Comparison of ENCODE assay signal across 8 mouse cellular contexts in the genomic region with DNA sequence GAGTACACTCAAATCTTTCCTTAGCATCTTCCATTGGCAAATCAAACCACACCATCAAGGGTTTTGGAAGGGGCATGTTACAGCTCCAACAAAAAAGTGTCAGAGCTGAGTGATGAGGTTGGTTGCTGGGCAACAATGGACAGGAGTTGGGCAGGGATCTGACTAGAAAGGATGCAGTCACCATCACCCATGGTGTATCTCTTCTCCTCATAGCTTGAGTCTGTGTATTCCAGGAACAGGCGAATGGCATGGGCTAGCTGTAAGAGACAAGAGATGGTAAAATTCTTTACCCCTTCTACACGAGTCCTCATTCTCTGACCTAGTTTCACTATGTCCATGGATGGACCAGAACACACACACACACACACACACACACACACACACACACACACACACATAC. TPM values are rescaled to one million over a fixed set of nuclear protein-coding genes. Genes with fewer than 3 reads are reported as not detected.
DNase-seq lines count a peak whose midpoint lies in the region; ATAC-seq lines count a peak whose summit lies in the region.

No protein-coding gene starts in this region.

- peaks cover 3% of the 10 kb centered on the region; the same call in 1 of the 2 replicates for H3K4me1 ChIP-seq in kidney, embryonic 16.5 days (ENCODE audit: insufficient read depth, low read length)
- 0 out of 2 replicates have a peak, but pooled peaks cover 12% of the 10 kb centered on the region for H3K4me1 ChIP-seq in embryonic facial prominence, embryonic 12.5 days
- peaks cover 15% of the 10 kb centered on the region for H3K4me1 ChIP-seq in hindbrain, embryonic 15.5 days (replicated peaks)
- peaks cover 17% of the 10 kb centered on the region for H3K4me1 ChIP-seq in midbrain, embryonic 14.5 days (ENCODE audit: control insufficient read depth, insufficient read depth, low read length)

- no peaks in the 10 kb centered on the region for H3K9me3 ChIP-seq in kidney, embryonic 16.5 days (ENCODE audit: low read length)
- H3K9me3 ChIP-seq in embryonic facial prominence, embryonic 12.5 days, result no peaks in the 10 kb centered on the region
- no peaks in the 10 kb centered on the region for H3K9me3 ChIP-seq in hindbrain, embryonic 15.5 days
- no peaks in the 10 kb centered on the region for H3K9me3 ChIP-seq in midbrain, embryonic 14.5 days (ENCODE audit: control insufficient read depth, low read length)

- no peaks in the 10 kb centered on the region for H3K27me3 ChIP-seq in kidney, embryonic 16.5 days (ENCODE audit: insufficient read depth, low read length)
- H3K27me3 ChIP-seq in embryonic facial prominence, embryonic 12.5 days, result no peaks in the 10 kb centered on the region
- no peaks in the 10 kb centered on the region; the same call in 1 of the 2 replicates for H3K27me3 ChIP-seq in hindbrain, embryonic 15.5 days
- H3K27me3 ChIP-seq in midbrain, embryonic 14.5 days (ENCODE audit: control insufficient read depth, insufficient read depth, low read length), result no peaks in the 10 kb centered on the region

- intact Hi-C loops in left cerebral cortex, postnatal 14 days (cut with DNase I), result no loop called here

- no peaks in the 10 kb centered on the region for H3K36me3 ChIP-seq in kidney, embryonic 16.5 days (ENCODE audit: insufficient read depth, low read length)
- H3K36me3 ChIP-seq in embryonic facial prominence, embryonic 12.5 days, result no peaks in the 10 kb centered on the region
- no peaks in the 10 kb centered on the region for H3K36me3 ChIP-seq in hindbrain, embryonic 15.5 days
- H3K36me3 ChIP-seq in midbrain, embryonic 14.5 days (ENCODE audit: control insufficient read depth, insufficient read depth, low read length), result no peaks in the 10 kb centered on the region

- peak overlapping the region; percentile 50; the same call in 1 of the 2 replicates for H3K9ac ChIP-seq in kidney, embryonic 16.5 days (replicated peaks; ENCODE audit: low read length)
- no peak overlapping the region for H3K9ac ChIP-seq in embryonic facial prominence, embryonic 12.5 days
- no peak overlapping the region for H3K9ac ChIP-seq in hindbrain, embryonic 15.5 days
- peak overlapping the region; percentile 27 for H3K9ac ChIP-seq in midbrain, embryonic 14.5 days (replicated peaks; ENCODE audit: low read length)

- peak overlapping the region; percentile 58; the same call in 1 of the 2 replicates for H3K27ac ChIP-seq in kidney, embryonic 16.5 days (ENCODE audit: low read length)
- peak overlapping the region; percentile 59 for H3K27ac ChIP-seq in embryonic facial prominence, embryonic 12.5 days
- H3K27ac ChIP-seq in hindbrain, embryonic 15.5 days (replicated peaks), result peak overlapping the region; percentile 69
- H3K27ac ChIP-seq in midbrain, embryonic 14.5 days (replicated peaks; ENCODE audit: low read depth, low read length), result peak overlapping the region; percentile 85

- 100% methylated on average over 1 of the region's 2 CpGs for WGBS in kidney, embryonic 16.5 days
- 54% methylated on average over 2 of the region's 2 CpGs for WGBS in embryonic facial prominence, embryonic 12.5 days
- 53% methylated on average over 2 of the region's 2 CpGs for WGBS in hindbrain, embryonic 15.5 days
- 49% methylated on average over 2 of the region's 2 CpGs for WGBS in midbrain, embryonic 14.5 days

- no peak for DNase-seq in kidney, adult 9 months
- no peak for DNase-seq in midbrain, embryonic 14.5 days
- no peak for DNase-seq in left cerebral cortex, adult 18-20 months (ENCODE audit: low spot score in 2 of 2)
- DNase-seq in B cell, adult 2 months, result no peak
- DNase-seq in left cerebral cortex, postnatal 14 days (ENCODE audit: low spot score in 2 of 2), result no peak

- peak overlapping the region; percentile 47 for H3K4me2 ChIP-seq in kidney, embryonic 16.5 days (replicated peaks; ENCODE audit: low read depth, low read length)
- peak overlapping the region; percentile 49 for H3K4me2 ChIP-seq in embryonic facial prominence, embryonic 12.5 days (replicated peaks)
- peak overlapping the region; percentile 48 for H3K4me2 ChIP-seq in hindbrain, embryonic 15.5 days
- H3K4me2 ChIP-seq in midbrain, embryonic 14.5 days (ENCODE audit: low read length), result peak overlapping the region; percentile 47

- no peak for ATAC-seq in kidney, embryonic 16.5 days (ENCODE audit: low FRiP score, low TSS enrichment)
- ATAC-seq in embryonic facial prominence, embryonic 12.5 days (ENCODE audit: insufficient number of reproducible peaks, insufficient read depth, low FRiP score, low TSS enrichment), result no peak
- no peak; the same call in 1 of the 2 replicates for ATAC-seq in hindbrain, embryonic 15.5 days (ENCODE audit: low FRiP score, low read depth)
- no peak for ATAC-seq in midbrain, embryonic 14.5 days (ENCODE audit: low FRiP score, low TSS enrichment)

- peak overlapping the region; percentile 28 for H3K4me3 ChIP-seq in kidney, embryonic 16.5 days (ENCODE audit: low read length)
- H3K4me3 ChIP-seq in embryonic facial prominence, embryonic 12.5 days, result peak overlapping the region; percentile 23
- peak overlapping the region; percentile 26 for H3K4me3 ChIP-seq in hindbrain, embryonic 15.5 days
- H3K4me3 ChIP-seq in midbrain, embryonic 14.5 days (replicated peaks; ENCODE audit: low read depth, low read length), result peak overlapping the region; percentile 11

RNA-seq across cellular contexts. Expression of a gene that starts 0.5 kb away (rescaled TPM):
- 16.7 and 16.9 TPM in 2 replicates for polyA plus RNA-seq in kidney, embryonic 16.5 days (2015; fragmentation: Nextera tagmentation; extraction: Ambion mirVana)
- 36.9 and 39.5 TPM in 2 replicates for polyA plus RNA-seq in embryonic facial prominence, embryonic 12.5 days (2016; fragmentation: Nextera tagmentation; extraction: Ambion mirVana)
- polyA plus RNA-seq in hindbrain, embryonic 15.5 days (2015; fragmentation: Nextera tagmentation; extraction: Ambion mirVana), result 48.0 and 52.9 TPM in 2 replicates
- 83.0 and 85.0 TPM in 2 replicates for polyA plus RNA-seq in midbrain, embryonic 14.5 days (2014; fragmentation: Nextera tagmentation; extraction: Ambion mirVana)
- total RNA-seq in left cerebral cortex, adult 18-20 months (2021), result 10 to 100 TPM; 91.2 to 99.8 TPM
- 10 to 100 TPM; 66.3 to 66.4 TPM for total RNA-seq in left cerebral cortex, postnatal 14 days (2021)

RNA-seq across cellular contexts. Expression of a gene that starts 12.4 kb away (rescaled TPM):
- 8.2 and 9.6 TPM in 2 replicates for polyA plus RNA-seq in kidney, embryonic 16.5 days (2015; fragmentation: Nextera tagmentation; extraction: Ambion mirVana)
- 10.9 and 12.7 TPM in 2 replicates for polyA plus RNA-seq in embryonic facial prominence, embryonic 12.5 days (2016; fragmentation: Nextera tagmentation; extraction: Ambion mirVana)
- 7.9 and 8.9 TPM in 2 replicates for polyA plus RNA-seq in hindbrain, embryonic 15.5 days (2015; fragmentation: Nextera tagmentation; extraction: Ambion mirVana)
- polyA plus RNA-seq in midbrain, embryonic 14.5 days (2014; fragmentation: Nextera tagmentation; extraction: Ambion mirVana), result 13.3 and 14.4 TPM in 2 replicates
- total RNA-seq in left cerebral cortex, adult 18-20 months (2021), result 1 to 10 TPM; 5.8 to 6.7 TPM
- 1 to 10 TPM; 3.4 to 3.8 TPM for total RNA-seq in left cerebral cortex, postnatal 14 days (2021)

RNA-seq across cellular contexts. Expression of a gene that starts 35.5 kb away (rescaled TPM):
- polyA plus RNA-seq in kidney, embryonic 16.5 days (2015; fragmentation: Nextera tagmentation; extraction: Ambion mirVana), result 170 and 171 TPM in 2 replicates
- polyA plus RNA-seq in embryonic facial prominence, embryonic 12.5 days (2016; fragmentation: Nextera tagmentation; extraction: Ambion mirVana), result 241 and 255 TPM in 2 replicates
- polyA plus RNA-seq in hindbrain, embryonic 15.5 days (2015; fragmentation: Nextera tagmentation; extraction: Ambion mirVana), result 248 and 252 TPM in 2 replicates
- polyA plus RNA-seq in midbrain, embryonic 14.5 days (2014; fragmentation: Nextera tagmentation; extraction: Ambion mirVana), result 245 and 277 TPM in 2 replicates
- 100 to 1,000 TPM; 229 to 250 TPM for total RNA-seq in left cerebral cortex, adult 18-20 months (2021)
- 100 to 1,000 TPM; 182 to 200 TPM for total RNA-seq in left cerebral cortex, postnatal 14 days (2021)

RNA-seq across cellular contexts. Expression of a gene that starts 37.9 kb away (rescaled TPM):
- 0.18 and 0.24 TPM in 2 replicates for polyA plus RNA-seq in kidney, embryonic 16.5 days (2015; fragmentation: Nextera tagmentation; extraction: Ambion mirVana)
- polyA plus RNA-seq in embryonic facial prominence, embryonic 12.5 days (2016; fragmentation: Nextera tagmentation; extraction: Ambion mirVana), result not detected in 2 replicates
- 0.12 TPM in 2 replicates for polyA plus RNA-seq in hindbrain, embryonic 15.5 days (2015; fragmentation: Nextera tagmentation; extraction: Ambion mirVana)
- polyA plus RNA-seq in midbrain, embryonic 14.5 days (2014; fragmentation: Nextera tagmentation; extraction: Ambion mirVana), result not detected in 2 replicates
- not detected for total RNA-seq in left cerebral cortex, adult 18-20 months (2021)
- not detected for total RNA-seq in left cerebral cortex, postnatal 14 days (2021)

RNA-seq across cellular contexts. Expression of a gene that starts 54.1 kb away (rescaled TPM):
- not detected in 2 replicates for polyA plus RNA-seq in kidney, embryonic 16.5 days (2015; fragmentation: Nextera tagmentation; extraction: Ambion mirVana)
- not detected in 2 replicates for polyA plus RNA-seq in embryonic facial prominence, embryonic 12.5 days (2016; fragmentation: Nextera tagmentation; extraction: Ambion mirVana)
- 0.13 TPM in 1 of 2 replicates, not detected in the other for polyA plus RNA-seq in hindbrain, embryonic 15.5 days (2015; fragmentation: Nextera tagmentation; extraction: Ambion mirVana)
- not detected in 2 replicates for polyA plus RNA-seq in midbrain, embryonic 14.5 days (2014; fragmentation: Nextera tagmentation; extraction: Ambion mirVana)
- total RNA-seq in left cerebral cortex, adult 18-20 months (2021), result not detected
- not detected for total RNA-seq in left cerebral cortex, postnatal 14 days (2021)

Comparison
In these comparisons a context has a peak if more than half of its experiments do, and no peak if none do; other contexts are left out.
1. H3K9ac ChIP-seq: peak in kidney, embryonic 16.5 days (single experiment) and midbrain, embryonic 14.5 days (single experiment); none in embryonic facial prominence, embryonic 12.5 days (single experiment) and hindbrain, embryonic 15.5 days (single experiment).
2. Peak in every context shown above with its lines, with median percentiles within 50 percentile points of each other: H3K27ac ChIP-seq, H3K4me2 ChIP-seq and H3K4me3 ChIP-seq.